Mouse (Mus musculus) right cerebral cortex, adult 2 months (tissue): ENCODE measurements around the gene Tmem94.

Experiments used
- DNase-seq, 2 experiments: peaks; one replicate each; pipeline ENCODE4 v3.0.0; 2021 to 2022; ENCODE audit warnings: low spot score in 2 of 2

Tmem94 gene

DNA sequence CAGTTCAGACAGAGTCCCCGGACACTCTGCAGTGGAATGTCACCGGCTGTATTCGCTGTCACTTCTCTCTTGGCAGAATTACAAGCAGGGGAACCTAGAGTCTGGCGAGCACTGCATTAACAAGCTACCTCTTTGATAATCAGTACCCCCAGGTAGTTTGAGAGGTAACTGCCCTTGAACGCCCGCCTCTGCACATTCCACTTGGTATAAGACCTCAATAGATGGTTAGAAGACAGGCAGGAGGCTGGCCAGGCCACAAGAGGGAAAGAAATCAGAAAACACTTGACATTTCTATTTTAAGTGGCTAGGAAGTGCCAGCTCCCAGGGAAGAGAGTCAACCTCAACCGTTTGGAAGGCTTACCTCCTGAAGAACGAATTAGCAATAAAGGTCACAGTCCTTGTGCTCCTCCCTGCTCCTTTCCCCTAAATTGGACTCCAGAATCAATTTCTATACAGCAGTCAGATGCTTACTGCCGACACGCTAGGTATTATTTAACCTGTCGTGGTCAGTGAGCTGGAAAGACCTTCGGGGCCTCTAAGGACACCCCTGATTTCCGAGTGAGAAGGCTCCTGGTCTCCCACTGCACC lies 1.2 kb downstream of the Tmem94 start:
- no peak for DNase-seq

DNA sequence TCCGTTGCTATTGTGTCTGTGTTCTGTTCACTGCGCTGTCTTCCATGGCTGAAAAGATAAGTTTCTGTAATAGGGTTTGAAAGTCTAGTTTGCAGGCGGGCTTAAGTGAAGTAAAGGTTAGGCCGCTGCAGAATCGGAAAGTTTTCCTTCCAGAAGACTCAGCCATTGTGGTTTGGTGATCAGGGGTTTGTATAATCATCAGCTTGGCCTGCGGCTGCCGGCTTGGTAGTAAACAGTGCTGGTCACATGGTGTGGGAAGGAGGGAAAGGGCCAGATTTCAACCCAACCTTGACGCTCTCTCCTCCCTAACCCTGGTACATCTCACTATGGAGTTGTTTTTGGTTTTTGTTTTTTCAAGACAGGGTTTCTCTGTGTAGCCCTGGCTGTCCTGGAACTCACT lies 1.7 kb downstream of the Tmem94 start:
- no peak for DNase-seq

DNA sequence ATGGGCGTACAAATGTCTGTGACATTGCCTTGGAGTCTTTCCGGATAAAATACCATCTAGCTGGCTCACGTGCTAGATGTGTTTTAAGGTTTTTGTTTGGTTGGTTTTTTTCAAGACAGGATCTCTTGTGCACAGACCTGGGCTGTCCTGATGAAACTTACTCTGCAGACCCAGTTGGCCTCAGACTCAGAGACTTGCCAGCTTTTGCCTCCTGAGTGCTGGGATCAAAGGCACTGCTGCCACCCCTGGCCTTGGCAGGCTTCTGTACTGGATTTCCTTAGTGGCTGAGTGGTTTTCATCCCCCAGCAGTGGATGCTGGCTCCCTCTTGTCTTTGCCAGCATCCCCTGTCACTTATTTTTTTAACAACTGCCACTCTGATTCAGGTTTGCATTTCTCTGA lies 3.7 kb downstream of the Tmem94 start:
- no peak for DNase-seq

DNA sequence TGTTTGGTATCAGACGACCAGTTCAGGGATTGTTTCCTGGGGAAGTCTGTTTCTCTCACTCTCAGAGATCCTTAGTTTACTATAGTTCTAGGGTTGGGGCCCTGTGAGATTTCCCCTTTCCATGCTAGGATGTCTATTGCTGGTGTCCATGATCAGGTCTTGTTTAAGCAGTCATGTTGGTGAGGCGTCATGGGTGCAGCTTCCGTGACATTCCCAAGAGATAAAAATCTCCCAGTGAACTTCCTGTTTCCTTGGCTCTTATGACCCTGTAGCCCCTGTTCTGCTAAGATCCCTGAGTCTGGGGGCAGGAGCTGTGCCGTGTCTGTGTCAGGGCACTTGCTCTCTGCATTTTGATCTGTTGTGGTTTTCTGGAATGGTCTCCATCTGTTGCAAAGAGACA lies 9.4 kb downstream of the Tmem94 start:
- DNase-seq, result no peak

DNA sequence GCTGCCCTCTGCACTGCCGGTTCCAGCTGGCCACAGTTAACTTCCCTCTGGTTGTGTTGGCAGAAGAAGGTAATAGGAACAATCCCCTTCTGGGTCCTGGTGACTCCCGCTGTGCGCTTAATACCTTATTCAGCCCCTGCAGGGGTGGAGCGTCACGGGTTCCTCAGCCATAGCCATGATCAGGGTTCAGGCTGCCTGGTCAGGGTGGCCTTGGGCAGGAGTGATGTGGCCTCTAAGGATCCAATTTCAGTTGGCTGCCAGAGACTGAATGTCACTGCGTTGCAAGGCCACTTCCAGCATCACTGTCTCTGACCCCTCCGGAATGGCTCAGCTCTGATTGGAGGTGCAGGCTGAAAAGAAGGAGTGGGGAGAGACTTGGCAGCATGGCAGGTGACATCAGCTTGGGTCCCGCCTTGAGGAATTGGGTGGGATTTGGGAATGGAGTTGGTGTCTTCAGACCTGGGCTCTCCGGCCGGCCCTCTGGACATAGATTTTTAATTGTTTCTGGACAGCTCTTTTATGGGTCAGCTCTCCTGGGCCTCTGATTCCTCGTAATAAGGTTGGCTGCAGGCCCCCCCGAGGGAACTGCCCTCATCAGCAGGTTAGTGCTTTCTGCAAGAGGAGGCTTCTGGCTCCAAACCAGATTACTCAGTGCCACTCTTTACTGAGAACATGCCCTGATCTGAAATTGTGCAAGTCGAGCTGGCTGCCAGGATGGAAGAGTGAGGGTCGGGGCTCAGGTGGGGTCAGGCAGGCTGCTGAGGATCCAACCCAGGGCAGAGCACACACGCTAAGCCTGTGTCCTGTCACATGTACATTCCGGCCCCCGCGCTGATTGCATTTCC lies 10.8 kb downstream of the Tmem94 start:
- no peak for DNase-seq

DNA sequence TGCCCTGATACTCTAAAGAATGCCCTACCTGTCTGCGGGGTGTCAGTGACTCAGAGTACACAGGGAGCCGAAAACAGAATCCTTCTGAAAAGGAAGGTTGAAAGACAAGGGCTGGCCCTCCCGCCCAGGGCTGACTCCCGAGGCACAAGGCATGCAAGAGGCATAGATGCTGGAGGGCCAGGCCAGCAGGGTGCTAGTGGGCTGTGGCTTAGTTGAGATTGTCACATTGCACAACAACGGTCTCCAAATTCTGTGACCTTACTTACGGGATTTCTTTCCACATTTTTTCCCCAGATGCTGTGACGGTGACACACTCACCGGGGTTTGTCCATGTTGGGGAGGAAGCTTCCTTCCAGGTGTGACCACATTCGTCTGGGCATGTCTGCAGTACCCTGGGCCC lies 11.7 kb downstream of the Tmem94 start:
- DNase-seq, result no peak

DNA sequence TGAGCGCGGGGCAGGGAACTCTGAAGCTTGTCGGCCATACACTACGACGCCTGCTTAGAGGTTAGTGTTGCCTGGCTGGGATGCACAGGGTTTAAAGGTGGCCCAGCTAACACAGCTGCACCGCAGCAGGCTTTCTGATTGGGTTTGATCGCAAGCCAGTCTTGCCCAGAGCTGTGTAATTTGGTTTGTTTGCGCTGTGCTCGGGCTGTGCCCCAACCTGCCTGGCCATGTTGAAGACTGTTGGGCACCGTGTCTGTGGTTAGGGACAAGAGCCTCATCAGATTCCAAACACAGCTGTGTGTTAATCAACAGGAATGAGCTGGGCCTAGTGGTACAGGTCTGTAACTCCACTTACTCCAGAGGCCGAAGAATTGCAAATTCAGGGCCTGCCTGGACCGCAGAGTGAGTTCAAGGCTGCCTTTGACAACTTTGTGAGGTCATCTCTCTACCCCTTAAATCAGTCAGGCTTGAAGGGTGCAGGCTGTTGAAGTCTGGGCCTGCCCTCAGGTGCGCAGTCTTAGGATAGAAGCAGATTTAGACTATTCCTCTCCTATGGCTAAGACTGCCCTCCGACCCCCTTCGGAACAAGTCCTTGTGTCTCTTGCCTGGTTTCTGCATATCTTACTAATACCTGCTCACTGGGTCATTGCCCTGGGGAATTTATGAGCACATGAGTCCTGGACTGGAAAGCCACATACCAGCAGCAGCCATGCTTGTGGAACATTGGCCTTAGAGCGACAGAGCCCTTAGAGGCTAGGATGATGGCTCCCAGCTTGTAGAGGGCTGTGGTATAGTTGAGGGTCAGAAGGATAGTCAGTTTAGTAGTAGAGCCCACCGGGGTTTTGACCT lies 12.5 kb downstream of the Tmem94 start:
- DNase-seq, result no peak

DNA sequence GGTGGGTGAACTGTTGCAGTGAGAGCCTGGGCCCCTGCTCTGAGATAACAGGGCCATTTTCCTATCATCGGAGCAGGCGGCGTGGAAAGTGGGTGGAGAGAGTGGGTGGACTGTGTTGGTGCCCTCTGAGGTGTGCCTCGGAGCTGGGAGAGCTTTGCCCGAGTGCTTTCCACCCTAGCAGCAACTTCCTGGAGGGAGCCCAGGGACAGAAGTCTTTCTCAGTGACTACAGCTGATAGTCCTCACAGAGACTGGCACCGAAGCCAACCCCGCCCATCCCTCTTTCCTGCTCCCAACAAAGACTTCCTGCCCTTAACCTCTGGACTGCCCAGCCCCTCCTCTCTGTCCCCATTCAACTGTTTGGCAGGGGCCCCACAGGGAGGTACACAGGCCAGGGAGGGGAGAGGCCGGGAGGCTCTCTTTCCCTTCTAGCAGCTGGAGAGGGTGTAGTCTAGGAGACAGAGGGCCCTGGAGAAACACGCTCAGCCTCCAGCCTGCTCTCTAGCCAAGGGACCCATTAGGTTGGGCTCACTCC lies 13.9 kb downstream of the Tmem94 start:
- peak; percentile 31 to 59 for DNase-seq

DNA sequence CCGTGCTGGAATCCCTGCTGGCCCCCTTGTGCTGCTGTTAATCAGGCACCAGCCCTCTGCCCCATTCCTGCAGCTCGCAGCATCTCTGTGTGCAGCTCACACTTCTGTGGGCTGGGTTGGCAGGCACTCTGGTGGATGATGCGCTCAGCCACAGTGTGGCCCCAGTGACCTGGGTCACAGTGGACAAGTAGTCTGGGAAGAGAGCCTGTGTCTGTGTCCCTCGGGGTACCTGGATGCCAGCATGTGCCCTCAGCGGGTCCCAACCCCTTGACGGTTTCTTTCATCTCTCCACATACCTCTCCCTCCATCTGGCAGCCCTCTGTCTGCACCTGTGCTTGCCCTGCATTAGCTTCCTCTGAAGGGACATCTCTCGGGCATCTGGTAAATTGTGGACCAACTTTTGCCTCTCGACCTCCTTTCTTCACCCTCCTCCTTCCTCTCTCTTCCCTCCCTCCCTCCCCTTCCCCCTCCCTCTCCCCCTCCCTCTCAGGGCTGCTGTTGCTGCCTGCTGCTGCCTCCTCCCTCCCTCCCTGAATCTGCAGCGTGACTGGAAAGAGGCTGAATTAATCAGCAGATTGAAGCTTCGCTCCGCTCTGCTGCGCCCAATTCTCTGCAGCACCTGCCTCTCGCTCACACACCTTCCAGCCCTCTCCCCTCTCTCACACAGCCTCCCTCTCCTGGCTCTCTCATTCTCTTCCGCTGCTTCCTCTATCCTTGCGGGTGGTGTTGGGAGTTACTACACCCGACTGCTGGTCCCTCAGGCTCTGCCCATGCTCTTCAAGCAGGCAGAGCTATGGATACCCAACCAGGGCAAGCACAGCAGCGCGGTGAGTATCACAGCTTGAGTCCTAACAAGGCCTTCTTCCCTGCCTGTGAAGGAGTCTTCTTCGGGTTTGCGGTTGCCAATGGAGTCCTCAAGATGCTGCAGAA lies 15.2 kb downstream of the Tmem94 start:
- peak; percentile 63 to 71 for DNase-seq

DNA sequence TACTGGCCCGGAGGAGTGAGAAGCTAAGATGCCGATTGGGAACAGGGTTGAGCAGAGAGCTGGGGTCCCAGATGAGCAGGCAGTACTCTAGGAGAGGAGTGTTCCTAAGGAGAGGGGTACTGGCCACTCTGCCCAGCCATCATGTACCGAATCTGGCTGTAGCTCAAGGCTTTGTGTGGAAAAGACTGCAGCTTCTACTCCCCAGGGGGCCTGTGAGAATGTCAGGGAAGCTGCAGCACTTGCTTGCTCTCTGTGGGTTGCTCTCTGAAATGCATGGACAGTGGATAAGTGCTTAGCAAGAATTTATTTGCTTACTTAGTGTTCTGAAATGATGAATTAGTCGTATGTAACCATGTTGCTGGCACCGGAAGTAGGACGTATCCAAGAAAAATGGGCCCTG lies 21.2 kb downstream of the Tmem94 start:
- DNase-seq, result no peak

DNA sequence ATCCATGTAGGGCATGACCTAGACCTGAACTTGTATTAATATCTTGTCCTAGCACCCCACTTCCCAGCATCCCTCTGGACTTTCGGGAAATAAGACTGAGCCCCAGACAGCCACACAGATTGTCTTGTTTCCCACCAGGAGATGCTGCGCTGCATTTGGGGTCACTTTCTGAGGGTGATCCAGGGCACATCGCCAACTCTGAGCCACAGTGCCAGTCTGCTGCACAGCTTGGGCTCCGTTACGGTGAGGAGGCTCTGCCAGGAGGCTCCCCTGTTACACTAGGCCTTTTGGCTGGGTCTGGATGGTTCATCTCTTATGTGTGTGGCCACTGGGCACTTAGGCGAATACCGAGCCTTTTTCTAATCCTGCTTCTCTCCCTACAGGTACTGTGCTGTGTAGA lies 24.6 kb downstream of the Tmem94 start:
- DNase-seq, result no peak

DNA sequence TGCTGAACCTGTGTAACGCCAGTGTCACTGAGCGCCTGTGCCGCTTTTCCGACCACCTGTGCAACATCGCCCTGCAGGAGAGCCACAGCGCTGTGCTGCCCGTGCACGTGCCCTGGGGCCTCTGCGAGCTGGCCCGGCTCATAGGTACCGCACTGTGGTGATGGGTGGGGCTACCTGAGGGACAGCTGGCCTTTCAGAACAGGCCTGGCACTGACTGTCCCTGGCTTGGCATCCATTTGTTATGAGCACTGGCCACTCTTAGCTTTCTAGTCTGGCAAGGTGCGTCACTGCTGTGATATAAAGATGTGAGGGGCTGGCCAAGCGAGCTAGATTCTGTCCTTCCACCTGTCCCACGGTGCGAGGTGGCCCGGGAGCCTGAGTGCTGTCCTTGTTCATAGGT lies 26.7 kb downstream of the Tmem94 start:
- DNase-seq, result no peak

DNA sequence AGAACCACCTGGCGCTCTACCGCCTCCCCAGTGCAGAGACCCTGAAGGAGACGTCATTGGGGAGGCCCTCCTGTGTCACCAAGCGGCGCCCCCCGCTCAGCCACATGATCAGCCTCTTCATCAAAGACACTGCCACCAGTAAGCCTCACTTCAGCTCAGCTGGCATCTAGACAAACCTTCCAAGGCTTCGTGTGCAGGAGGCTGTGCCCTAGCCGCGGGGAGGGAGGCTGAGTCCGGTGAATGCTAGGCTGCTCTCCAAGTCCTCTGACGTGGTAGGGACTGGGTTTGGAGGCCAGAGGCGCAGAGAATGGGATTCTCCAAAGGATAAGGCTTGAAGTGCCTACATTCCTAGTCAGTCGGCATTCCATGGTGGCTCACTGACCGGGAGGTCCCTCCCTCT lies 27.1 kb downstream of the Tmem94 start:
- no peak for DNase-seq

DNA sequence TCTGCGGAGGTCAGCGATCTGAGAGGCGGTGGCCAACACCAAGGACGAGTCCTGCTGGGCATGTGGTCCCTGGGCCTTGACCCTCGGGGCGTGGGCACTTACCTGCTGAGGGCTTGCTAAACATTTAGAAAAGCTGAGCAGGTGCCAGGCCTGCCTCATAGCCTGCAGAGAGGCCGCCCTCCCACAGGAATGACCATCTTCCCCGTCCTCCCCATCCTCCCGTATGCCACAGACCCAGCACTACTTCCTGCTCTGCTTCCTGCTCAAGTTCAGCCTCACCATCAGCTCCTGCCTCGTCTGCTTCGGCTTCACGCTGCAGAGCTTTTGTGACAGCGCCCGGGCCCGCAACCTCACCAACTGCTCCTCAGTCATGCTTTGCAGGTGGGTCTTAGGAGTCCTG lies 31.7 kb downstream of the Tmem94 start:
- no peak for DNase-seq

DNA sequence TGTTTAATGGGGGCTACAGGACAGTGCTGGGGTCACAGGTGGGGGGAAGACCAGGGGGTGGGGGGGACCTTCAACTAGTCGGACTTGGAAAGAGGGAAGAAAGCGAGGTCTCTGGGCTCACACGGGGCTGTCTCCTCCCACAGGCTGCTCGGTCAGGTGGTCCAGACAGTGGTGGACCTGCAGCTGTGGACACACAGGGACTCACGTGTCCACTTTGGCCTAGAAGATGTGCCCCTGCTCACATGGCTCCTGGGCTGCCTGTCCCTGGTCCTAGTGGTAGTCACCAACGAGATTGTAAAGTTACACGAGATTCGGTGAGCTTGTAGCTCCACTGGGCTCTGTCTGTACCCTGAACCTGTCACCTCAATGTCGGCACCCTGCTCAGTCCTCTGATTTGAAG lies 32.4 kb downstream of the Tmem94 start:
- no peak for DNase-seq

DNA sequence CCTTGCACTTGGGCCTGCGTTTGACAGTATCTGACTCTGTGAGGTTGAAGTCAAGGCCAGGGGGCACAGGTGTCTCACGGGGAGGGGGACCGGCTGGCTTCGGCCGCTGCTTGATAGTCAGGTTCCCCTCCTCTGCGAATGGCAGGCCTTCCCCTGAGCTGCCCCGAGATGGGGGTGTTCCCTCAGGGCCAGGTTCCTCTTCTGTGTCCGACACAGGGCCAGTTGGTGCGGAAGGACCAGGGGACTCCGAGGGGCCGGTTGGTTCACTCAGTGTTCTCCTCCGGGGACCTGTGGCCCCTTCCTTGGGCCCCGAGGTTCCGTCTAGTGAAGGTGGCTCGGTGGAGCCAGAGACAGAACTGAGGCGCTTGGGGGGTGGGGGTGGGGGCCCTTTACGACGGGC lies 35.7 kb downstream of the Tmem94 start:
- no peak for DNase-seq

DNA sequence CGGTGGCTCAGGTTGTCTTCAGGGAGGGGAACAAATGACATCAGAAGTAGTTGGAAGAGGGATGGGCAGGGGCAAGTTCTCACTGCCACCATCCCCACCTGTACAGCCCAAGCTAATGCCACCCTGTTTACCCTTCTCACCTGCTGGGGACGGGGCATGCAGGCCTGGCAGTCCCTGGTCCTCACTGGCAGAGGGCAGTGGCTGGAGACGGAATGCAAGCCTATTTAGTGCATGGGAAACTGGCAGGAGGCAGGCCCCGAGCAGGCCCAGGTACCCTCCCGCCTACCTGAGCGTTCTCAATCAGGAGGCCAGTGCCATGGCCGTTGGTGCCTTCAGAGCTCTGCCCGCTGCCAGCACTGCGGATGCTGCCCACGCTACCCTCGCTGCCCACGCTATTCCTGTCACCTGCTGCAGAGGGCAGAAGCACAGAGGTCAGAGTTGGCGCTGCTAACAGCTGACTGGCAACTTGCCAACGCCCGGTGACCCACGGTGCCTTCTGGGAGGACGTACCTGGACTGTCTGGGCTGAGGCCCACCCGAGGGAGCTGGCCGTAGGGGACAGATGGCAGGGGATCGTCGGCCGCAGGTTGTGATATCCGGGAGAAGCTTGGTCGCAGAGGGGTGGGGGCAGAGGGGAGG lies 38.0 kb downstream of the Tmem94 start:
- DNase-seq, result no peak

DNA sequence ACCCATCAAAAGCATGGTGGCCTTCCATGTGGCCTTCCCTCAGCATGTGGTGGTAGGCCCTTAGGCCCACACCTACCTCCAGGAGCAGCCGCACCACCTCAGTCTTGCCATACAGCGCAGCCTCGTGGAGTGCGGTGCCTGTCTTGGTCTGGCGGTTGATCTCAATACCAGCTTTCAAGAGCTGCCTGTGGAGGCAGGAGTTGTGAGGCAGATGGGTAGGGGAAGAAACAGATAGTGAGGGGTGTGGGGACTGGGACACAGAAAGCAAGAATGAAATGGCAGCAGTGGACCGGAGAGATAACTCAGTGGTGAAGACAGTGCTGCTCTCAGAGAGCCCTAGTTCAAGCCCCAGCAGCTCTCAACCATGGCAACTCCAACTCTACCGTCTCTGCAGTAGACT lies 39.8 kb downstream of the Tmem94 start:
- no peak for DNase-seq

DNA sequence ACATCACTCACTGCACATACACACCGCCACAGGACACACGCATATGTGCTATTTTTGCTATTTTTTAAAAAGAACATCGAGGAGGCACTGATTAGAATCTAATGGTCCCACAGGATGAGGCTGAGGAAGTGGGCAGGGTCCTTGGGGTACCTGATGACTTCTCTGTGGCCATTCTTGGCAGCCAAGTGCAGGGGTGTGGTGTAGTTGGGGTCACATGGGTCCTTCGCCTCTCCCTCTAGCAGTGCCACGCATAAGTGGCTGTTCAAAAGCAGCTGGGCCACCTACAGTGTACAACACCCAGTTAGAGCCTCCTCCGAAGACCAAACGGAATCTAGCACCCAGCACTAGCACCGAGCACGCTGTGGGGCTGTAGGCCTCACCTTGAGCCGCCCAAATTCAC lies 40.9 kb downstream of the Tmem94 start:
- no peak for DNase-seq

DNA sequence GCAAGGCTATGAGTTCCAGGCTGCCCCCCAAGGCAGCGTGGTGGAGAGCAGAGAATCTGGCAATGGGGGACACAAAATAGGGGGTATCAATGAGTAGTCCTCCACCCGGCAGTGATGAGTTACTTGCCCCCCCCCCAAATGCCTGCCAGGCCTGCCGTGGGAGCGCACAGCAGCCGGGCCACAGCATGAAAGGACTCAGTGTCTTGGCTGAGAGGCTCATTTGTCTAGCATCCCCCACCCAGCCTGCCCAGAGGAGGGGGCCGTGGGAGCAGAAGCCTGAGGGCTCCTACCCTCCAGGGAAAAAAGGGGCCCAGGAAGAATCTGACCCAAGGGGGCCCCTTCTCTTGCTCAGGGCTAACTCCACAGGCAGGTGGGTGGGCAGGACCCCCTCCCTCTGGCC lies 42.1 kb downstream of the Tmem94 start:
- DNase-seq, result no peak

DNA sequence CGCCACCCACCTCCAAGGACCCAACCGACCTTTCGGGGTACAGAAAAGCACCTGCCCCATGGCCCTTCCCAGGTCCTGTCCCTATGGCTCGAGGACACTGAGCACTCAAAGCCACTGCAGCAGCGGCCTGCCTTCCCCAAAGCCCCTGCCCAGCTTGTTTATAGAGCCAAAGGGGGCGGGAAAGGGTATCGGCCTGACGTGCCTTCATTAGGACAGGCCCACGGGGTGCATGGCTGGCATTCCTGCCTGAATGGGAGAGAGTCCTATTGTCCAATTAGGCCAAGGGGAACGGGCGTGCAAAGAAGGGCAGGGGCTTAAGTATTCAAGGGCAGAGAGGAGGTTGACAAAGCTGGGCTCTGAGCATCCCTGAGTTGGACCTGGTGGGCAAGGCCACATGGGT lies 42.7 kb downstream of the Tmem94 start:
- no peak for DNase-seq
